Mouse (Mus musculus) bone marrow, adult 2 months (tissue): ENCODE data around the gene Add3.

Source experiments
- CTCF ChIP-seq: fragments of 200-500 bp; IDR thresholded peaks from 2 replicates; pipeline ENCODE4 v1.5.1; 2011; ENCODE audit warnings: low read length, control low read depth; ENCODE audit not compliant: control insufficient read depth, insufficient read depth
- POLR2A ChIP-seq: fragments of 200-500 bp; IDR thresholded peaks from 2 replicates; pipeline ENCODE4 v1.6.1; 2011; ENCODE audit warnings: low read depth, mild to moderate bottlenecking, control low read depth, low read length, borderline replicate concordance; ENCODE audit not compliant: control insufficient read depth

GRCm38 (mm10) chr19:53247558-53247957 is 107.3 kb downstream of the Add3 start:
- TF ChIP-seq POLR2A: no peak
- TF ChIP-seq CTCF: no peak
